Mouse (Mus musculus) macrophage (primary cell): ENCODE measurements around the gene Cpvl. TPM values are rescaled to one million over a fixed set of nuclear protein-coding genes. Genes with fewer than 3 reads are reported as not detected.
A peak's percentile ranks its signal among the peaks of the same experiment; 100 is the strongest.

Source experiments
- H3K27ac ChIP-seq: fragments of 350-480 bp; formaldehyde crosslinking; 2 replicates; pipeline ENCODE4 v1.9.0; 2021
- H3K36me3 ChIP-seq: fragments of 350-480 bp; formaldehyde crosslinking; 2 replicates; pipeline ENCODE4 v1.9.0; 2021; ENCODE audit errors: inconsistent target
- H3K4me3 ChIP-seq: fragments of 350-480 bp; formaldehyde crosslinking; 2 replicates; pipeline ENCODE4 v1.9.0; 2021; ENCODE audit errors: inconsistent target
- H3K79me2 ChIP-seq: fragments of 350-480 bp; formaldehyde crosslinking; 2 replicates; pipeline ENCODE4 v1.9.0; 2021; ENCODE audit errors: inconsistent target
- WGBS: methylation state at CpG from one replicate; pipeline ENCODE4 v1.1.7; 2026; ENCODE audit warnings: inconsistent platforms; ENCODE audit not compliant: missing documents; 5-methylcytosine and 5-hydroxymethylcytosine counted together
- polyA plus RNA-seq: library from polyadenylated mRNA; stranded (reverse); fragments of 250-400 nt; gene quantifications from 3 replicates; pipeline ENCODE4 v1.2.4, GENCODE M21; 2018; ENCODE audit warnings: inconsistent platforms
- total RNA-seq, 78 experiments: library from RNA; depleted of rRNA; stranded (reverse); fragments of 250-400 nt; gene quantifications; 1 replicate in 9 of 78; 2 replicates in 24 of 78; 3 replicates in 43 of 78; 4 replicates in 2 of 78; pipeline ENCODE4 v1.2.4; 2018; ENCODE audit warnings: inconsistent platforms in 56 of 78

The Cpvl gene
- total RNA-seq (2018; cell fraction: chromatin; rRNA removed) = not detected
- total RNA-seq (2018; cell fraction: cytosol; rRNA removed) = under 1 TPM in 2 of 26 experiments, not detected in 24; 0.09 to 0.14 TPM
- under 1 TPM in 1 of 26 experiments, not detected in 25; 0.40 TPM for total RNA-seq (2018; cell fraction: nucleus; rRNA removed)
- polyA plus RNA-seq = not detected in 3 replicates

DNA sequence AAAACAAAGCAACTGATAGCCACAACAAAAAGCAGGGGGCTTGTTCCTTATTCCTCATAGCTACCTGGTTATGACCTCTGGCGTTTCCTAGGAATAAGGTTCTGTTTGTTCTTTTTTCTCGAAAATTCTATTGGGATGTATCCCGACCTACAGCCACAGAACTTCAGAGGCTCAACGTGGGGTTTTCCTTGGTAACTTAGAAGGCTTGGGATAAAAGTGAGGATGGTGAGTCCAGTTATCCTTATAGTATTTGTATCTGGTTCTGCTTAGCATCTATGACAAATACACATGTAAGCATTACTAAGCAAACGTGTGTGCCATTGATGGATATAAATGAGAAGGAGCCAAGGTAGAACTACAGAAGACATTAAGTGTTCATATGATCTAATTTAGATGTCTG is at the start of gene Cpvl:
Cpvl (minus strand) TSS at position 101 of the 400 bp plus-strand sequence.
- Histone ChIP-seq H3K79me2 (no peaks in the 10 kb centered on the region), H3K36me3 (no peaks in the 10 kb centered on the region), H3K4me3 (no peak within 1 kb of the TSS), H3K27ac (no peak within 1 kb of the TSS)
- 94% methylated on average over 5 of the region's 5 CpGs for WGBS

DNA sequence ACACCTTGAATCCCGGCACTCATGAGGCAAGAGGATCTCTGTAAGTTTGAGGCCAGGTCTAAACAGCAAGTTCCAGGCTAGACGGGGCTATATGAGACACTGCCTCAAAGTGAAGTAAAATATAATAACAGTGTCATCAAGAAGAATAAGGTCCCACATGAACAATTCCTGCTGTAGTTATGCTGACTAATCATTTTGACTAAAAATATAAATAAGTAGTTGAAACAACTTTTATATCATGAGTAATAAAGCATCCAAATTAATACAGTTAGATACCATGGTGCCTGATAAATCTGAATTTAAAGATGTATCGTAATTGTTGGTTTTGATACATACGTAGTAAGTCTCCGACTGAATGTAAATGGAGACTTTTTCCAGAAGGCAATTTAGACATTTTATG is 45.4 kb upstream of the Cpvl start:
- 98% methylated on average over 5 of the region's 5 CpGs for WGBS
- Histone ChIP-seq H3K79me2 (no peaks in the 10 kb centered on the region), H3K36me3 (no peaks in the 10 kb centered on the region), H3K4me3 (no peak overlapping the region), H3K27ac (no peak overlapping the region)

DNA sequence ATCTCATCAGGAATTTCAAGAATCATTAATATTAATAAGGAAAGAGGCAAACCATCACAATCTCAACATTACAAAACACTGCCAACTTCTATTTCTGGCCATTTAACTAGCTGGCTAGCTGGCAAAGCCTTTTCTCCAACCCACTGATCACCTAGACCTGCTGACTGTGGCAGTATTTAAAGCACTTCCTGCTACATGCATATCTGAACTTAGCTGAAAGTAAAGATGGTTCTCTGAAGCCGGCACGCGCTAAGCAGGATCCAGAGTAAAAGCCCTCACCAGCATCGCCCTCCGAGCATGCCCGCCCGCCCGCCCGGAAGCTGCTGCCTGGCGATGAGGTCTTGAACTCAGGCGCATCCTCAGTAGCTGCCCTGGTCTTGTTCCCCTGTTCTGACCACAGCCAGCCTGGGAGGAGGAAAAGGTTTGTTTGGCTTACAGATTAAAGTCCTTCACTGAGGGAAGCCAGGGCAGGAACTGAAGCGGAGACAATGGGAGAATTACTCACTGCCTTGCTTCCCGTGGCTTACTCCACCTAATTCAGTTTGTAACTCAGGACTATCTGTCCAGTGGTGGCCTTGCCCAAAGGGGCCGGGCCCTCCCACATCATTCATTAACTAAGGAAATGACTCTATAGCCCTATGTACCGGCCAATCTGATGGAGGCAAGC is 42.8 kb upstream of the Cpvl start:
- H3K4me3 ChIP-seq = no peak overlapping the region

DNA sequence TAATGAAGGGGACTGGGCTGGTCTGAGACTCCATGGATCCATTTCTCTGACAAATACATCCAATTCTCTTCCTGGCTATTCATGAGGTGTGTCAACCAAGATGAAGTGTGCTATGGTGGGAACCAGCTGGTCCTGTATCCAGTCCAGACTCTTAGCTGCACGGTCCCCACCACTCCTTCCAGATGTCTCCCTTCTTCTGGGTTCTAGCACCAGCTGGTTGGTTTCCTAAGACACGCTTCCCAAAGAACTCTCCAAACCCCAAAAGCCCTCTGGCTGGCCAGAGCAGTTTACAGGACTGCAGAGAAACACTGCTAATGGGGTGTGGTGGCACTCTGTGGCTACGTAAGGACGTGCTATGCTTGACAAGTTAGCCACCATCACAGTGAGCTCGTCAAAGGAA is 40.4 kb upstream of the Cpvl start:
- Histone ChIP-seq H3K4me3 (no peak overlapping the region), H3K36me3 (no peaks in the 10 kb centered on the region), H3K79me2 (no peaks in the 10 kb centered on the region), H3K27ac (no peak overlapping the region)
- WGBS = 94% methylated on average over 5 of the region's 5 CpGs

More for the DNA sequence above, 42.8 kb upstream of the Cpvl start:
- Histone ChIP-seq H3K27ac (peak overlapping the region; percentile 17; the same call in 1 of the 2 replicates), H3K79me2 (no peaks in the 10 kb centered on the region), H3K36me3 (no peaks in the 10 kb centered on the region)
- 15% methylated on average over 15 of the region's 15 CpGs for WGBS

DNA sequence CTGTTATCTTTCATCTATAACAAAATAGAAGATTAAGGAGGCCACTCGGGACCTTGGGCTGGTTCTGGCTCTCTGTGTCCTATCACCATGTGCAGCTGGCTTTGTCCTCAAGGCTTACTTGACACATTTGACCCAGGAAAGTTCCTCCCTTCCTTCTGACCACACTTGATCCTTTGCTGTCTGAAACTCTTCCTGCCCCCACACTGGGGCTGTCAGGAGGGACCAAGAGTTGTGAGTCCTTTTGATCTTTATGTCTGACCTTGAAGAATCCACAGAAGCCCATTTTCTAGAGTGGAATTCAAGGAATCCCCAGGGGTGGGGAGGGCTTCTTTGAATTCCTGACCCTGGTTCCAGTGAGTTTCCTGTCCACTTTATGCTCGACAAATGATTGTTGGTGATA is 39.6 kb upstream of the Cpvl start:
- WGBS = 77% methylated on average over 2 of the region's 2 CpGs
- Histone ChIP-seq H3K36me3 (no peaks in the 10 kb centered on the region), H3K79me2 (no peaks in the 10 kb centered on the region), H3K27ac (no peak overlapping the region), H3K4me3 (no peak overlapping the region)

DNA sequence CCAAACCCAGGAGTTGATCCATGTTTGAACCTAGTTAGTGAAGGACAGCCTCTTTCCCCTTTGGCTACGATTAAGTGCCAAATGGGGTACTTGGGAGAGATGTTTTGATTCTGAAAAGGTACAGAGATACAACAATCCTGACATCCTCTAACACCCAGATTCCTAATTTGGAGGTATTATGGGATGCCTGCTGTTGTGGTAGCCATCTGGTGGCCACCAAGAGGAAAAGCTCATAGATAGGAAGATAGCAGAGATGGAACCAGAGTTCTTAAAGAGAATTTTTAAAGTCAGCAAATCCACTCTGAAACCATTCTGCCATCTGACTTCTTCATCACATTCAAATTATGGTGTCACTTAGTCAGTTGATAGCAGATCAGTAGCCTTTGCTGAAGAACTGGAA is 33.7 kb upstream of the Cpvl start:
- no peaks in the 10 kb centered on the region for H3K36me3 ChIP-seq
- H3K79me2 ChIP-seq = no peaks in the 10 kb centered on the region
- WGBS = 100% methylated on average over 1 of the region's 1 CpGs
- no peak overlapping the region for H3K4me3 ChIP-seq
- H3K27ac ChIP-seq = no peak overlapping the region

DNA sequence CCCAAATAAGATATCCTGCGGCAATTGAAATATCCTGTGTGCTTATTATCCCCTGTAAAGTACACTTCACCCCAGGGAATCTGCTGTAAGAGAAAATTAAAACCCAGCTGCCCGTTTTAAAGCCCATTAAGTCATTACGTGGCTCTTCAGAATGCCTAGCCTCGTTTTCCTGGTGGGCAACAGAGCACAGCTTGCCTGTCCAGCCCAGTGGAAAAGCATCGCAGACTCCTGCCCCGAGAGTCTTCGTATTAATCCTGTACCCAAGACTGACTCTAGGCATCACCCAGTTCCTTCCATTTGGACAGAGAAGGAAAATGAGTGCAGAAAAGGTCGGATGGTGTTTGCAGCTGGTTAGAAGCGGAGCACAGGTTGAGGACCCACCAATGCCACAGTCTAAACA is 31.9 kb upstream of the Cpvl start:
- Histone ChIP-seq H3K4me3 (no peak overlapping the region), H3K27ac (no peak overlapping the region), H3K36me3 (no peaks in the 10 kb centered on the region), H3K79me2 (no peaks in the 10 kb centered on the region)
- WGBS = 93% methylated on average over 9 of the region's 9 CpGs

DNA sequence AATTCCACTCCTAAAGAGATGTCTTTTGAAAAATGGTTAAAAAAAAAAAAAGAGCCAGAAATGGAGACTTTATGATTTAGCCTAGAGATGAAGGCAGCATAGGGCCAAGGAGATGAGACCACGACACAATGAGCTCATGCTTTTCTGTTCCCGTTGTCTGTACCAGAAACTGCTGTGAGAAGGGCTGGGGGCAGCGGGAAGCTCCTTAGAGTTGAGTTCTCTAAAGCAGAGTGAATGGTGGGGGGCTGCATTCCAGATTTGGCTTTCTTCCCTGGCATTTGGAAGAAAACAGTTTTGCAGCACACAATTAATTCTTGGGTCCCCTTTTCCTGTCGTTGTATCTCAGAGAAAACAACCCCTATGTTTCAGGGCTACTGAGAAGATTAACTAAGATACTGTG is 30.8 kb upstream of the Cpvl start:
- WGBS = 84% methylated on average over 2 of the region's 4 CpGs
- Histone ChIP-seq H3K27ac (peak overlapping the region; percentile 76), H3K79me2 (no peaks in the 10 kb centered on the region), H3K4me3 (no peak overlapping the region), H3K36me3 (no peaks in the 10 kb centered on the region)

DNA sequence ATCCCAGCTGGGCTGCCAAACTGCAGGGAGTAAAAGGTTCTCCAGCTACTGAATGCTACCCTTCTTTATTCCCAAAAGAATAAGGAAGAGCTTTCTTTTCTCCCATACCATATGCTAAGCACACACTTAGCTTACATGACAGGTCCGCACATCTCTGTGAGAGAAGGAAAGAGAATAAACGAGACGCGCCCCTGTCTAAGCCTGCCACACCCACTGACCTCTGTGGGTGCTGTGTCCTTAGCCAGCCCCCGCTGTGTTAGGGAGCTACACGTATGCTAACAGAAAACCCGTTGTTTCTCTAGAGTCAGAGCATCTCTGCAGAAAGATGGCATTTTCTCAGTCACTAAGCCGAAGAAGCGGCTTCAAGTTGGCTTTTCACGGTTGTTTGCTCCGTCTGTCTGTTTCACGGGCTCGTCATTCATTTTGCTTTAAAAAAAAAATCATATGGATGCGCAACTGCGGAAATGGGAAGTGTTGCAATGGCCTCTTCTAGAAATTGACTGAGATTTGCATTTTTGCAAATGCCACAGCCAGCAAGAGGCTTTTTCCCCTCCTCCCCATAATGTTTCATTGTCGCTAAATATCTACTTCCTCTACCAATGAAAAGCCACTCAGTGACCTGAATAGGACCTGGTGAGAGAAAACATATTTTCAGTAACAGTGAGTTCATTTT is 30.1 kb upstream of the Cpvl start:
- no peaks in the 10 kb centered on the region for H3K79me2 ChIP-seq
- no peaks in the 10 kb centered on the region for H3K36me3 ChIP-seq
- peak overlapping the region; percentile 76 for H3K27ac ChIP-seq
- no peak overlapping the region for H3K4me3 ChIP-seq
- WGBS = 29% methylated on average over 16 of the region's 16 CpGs

DNA sequence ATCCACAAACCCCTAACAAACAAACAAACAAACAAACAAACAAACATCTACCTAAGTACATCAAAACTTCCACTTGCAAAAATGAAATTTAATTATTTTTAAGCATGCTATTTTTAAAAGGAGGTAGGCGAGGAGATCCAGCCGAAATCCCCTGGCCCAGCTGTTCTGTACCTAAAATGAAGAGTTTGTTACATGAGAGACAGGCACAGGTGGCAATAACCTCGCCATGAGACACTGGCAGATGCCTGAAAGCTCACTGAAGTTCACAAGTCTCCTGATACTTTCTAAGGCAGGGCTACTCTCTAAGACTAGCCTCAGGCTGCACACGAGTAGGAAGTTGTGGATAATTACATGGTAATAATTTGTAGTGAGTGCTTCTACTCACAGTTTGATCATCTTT is 26.8 kb upstream of the Cpvl start:
- no peaks in the 10 kb centered on the region for H3K36me3 ChIP-seq
- no peak overlapping the region for H3K4me3 ChIP-seq
- no peak overlapping the region for H3K27ac ChIP-seq
- WGBS = 91% methylated on average over 4 of the region's 4 CpGs
- no peaks in the 10 kb centered on the region for H3K79me2 ChIP-seq

DNA sequence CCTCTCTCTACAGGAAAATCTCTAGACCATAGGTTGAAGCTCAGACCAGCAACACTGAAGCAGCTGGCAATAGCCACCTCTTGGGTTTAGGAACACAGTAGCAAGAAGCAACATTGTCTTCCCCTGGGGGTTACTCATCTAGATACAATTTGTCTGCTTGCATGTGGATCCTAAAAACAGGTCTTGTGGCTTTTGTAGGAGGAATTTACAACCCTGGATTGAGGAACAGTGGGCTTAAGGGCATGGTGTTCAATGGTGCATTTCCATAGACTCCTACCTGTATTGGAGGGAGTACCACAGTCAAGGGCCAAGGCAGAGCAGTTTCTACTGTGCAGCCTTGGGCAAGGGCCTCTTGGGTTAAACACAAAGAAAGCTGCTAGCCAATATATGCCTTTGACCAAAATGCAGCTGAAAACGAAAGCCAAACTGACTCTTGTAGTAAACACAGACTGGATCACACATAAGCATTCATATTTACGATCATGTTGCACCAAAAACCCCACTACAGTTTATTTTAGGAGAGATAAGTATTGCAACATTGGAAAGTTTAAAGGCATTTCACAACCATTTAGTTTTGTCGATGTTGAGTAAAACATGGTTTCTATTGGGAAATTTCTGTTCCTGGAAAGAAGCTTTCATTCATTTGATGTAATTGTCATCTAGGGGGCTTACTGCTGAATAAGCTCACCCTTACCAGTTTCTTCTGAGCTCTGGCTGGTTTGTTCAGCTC is 17.9 kb upstream of the Cpvl start:
- peak overlapping the region; percentile 12 for H3K27ac ChIP-seq
- H3K79me2 ChIP-seq = no peaks in the 10 kb centered on the region
- 25% methylated on average over 3 of the region's 3 CpGs for WGBS
- no peaks in the 10 kb centered on the region for H3K36me3 ChIP-seq
- no peak overlapping the region for H3K4me3 ChIP-seq

DNA sequence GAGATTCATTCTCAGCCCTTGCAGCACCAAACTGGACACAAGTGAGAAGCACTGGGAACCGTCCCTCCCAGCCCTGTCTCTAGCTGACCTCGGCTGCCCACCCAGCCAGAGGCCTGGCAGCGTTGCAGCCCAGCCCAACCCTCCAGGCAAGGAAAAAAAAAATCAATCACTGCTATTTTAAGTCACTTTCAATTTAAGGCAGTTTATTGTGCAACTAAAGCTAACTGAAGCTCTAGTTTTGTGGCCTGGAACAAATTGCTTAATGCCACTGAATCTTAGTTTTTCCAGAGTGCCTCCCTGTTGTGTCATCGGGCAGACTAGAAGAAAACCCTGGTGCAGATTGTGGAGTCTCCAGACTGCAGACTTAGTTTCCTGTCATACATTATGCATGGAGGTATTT is 17.0 kb upstream of the Cpvl start:
- H3K27ac ChIP-seq = peak overlapping the region; percentile 12
- WGBS = 4% methylated on average over 4 of the region's 4 CpGs
- H3K36me3 ChIP-seq = no peaks in the 10 kb centered on the region
- no peaks in the 10 kb centered on the region for H3K79me2 ChIP-seq
- no peak overlapping the region for H3K4me3 ChIP-seq

DNA sequence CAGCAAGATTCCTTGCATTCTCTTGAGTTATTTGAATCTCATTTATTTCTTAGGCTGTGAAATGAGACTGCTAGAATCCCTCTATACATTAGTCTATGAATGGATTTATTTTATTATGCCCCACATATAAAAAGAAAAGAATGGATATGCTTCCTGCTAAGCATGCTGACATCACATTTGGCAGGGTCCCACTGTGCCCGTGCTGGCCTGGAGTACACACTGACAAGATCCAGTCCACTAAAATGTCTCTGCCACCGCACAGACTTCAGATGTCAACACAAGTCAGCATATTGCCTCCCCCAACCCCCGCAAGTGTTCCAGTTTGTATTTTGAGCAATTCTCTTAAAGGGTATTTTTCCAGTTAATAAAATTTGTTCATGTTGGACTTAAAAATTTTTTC is 13.9 kb upstream of the Cpvl start:
- H3K27ac ChIP-seq = no peak overlapping the region
- H3K36me3 ChIP-seq = no peaks in the 10 kb centered on the region
- no peak overlapping the region for H3K4me3 ChIP-seq
- no peaks in the 10 kb centered on the region for H3K79me2 ChIP-seq
- 84% methylated on average over 3 of the region's 3 CpGs for WGBS

DNA sequence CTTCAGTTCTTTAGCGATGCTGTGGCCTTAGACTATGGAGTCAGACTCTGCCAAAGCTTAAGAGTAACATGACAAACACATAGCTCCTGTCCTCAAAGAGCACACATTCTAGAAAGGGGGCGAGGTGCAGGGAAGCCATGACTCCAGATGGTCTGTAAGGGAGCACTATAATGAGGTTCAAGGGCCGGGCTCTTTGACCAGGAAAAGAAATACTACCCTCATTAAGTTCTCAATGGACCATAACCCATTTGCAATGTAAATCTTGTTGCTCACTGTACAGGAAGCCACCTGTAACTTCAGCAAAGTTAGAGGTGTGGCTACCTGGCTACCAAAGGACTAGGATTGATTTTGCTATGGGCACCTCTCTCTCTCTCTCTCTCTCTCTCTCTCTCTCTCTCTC is 8.8 kb upstream of the Cpvl start:
- Histone ChIP-seq H3K4me3 (no peak overlapping the region), H3K27ac (no peak overlapping the region), H3K79me2 (no peaks in the 10 kb centered on the region), H3K36me3 (no peaks in the 10 kb centered on the region)
- WGBS = 98% methylated on average over 3 of the region's 3 CpGs
